Mouse (Mus musculus): ENCODE results near the gene Pax3. TPM values are rescaled to one million over a fixed set of nuclear protein-coding genes. Genes with fewer than 3 reads are reported as not detected.

The Pax3 gene
- polyA plus RNA-seq, 1 experiment from 2014 or later = 23.6 TPM

DNA sequence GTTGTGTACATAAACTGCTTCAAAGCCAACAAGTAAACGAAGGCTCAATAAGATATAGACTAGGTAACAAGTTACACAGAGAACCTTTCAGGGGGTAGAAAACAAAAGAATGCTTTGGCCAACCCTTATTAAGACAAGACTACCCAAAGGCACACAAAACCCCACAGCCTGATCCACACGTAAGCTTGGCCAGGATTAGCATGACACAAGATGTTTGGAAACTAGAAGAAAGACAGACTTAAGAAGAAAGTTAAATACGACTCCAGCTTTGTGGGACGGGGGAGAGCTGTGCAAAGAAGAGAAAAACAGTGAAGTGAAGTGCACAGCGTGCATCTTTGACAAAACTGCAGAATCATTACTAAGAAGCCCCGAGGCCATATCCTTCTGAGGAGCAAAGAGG lies 53.5 kb downstream of the Pax3 start:
- no peaks in the 10 kb centered on the region for H3K36me3 ChIP-seq (ENCODE audit: control insufficient read depth, insufficient read depth, low read length)
- no peak overlapping the region for H3K4me3 ChIP-seq (replicated peaks; ENCODE audit: low read depth, low read length)
- peaks cover 33% of the 10 kb centered on the region for H3K4me1 ChIP-seq (ENCODE audit: control insufficient read depth, insufficient read depth, low read length)
- H3K4me2 ChIP-seq (ENCODE audit: low read length) = no peak overlapping the region
- peak; percentile 32 for DNase-seq
- 5% methylated on average over 6 of the region's 6 CpGs for WGBS
- peaks cover 43% of the 10 kb centered on the region for H3K27me3 ChIP-seq (ENCODE audit: control insufficient read depth, insufficient read depth, low read length)
- no peak overlapping the region for H3K27ac ChIP-seq (replicated peaks; ENCODE audit: low read depth, low read length)
- ATAC-seq (ENCODE audit: low FRiP score, low TSS enrichment) = no peak
- no peaks in the 10 kb centered on the region for H3K9me3 ChIP-seq (ENCODE audit: control insufficient read depth, low read length)
- no peak overlapping the region for H3K9ac ChIP-seq (replicated peaks; ENCODE audit: low read length)

- H3K4me2 ChIP-seq (ENCODE audit: low read length) = no peak overlapping the region
- H3K4me1 ChIP-seq (ENCODE audit: control insufficient read depth, insufficient read depth, low read length) = peaks cover 33% of the 10 kb centered on the region
- H3K4me3 ChIP-seq (replicated peaks; ENCODE audit: low read depth, low read length) = no peak overlapping the region
- H3K9ac ChIP-seq (replicated peaks; ENCODE audit: low read length) = no peak overlapping the region
- DNase-seq (no peak), ATAC-seq (ENCODE audit: low FRiP score, low TSS enrichment) (no peak)
- WGBS = 18% methylated on average over 6 of the region's 6 CpGs
- peaks cover 39% of the 10 kb centered on the region for H3K27me3 ChIP-seq (ENCODE audit: control insufficient read depth, insufficient read depth, low read length)
- no peaks in the 10 kb centered on the region for H3K9me3 ChIP-seq (ENCODE audit: control insufficient read depth, low read length)
- no peaks in the 10 kb centered on the region for H3K36me3 ChIP-seq (ENCODE audit: control insufficient read depth, insufficient read depth, low read length)
- H3K27ac ChIP-seq (replicated peaks; ENCODE audit: low read depth, low read length) = peak overlapping the region; percentile 37; the same call in 1 of the 2 replicates
Observed at GRCm38 (mm10) chr1:78142912-78143311, 54.0 kb downstream of the Pax3 start.

DNA sequence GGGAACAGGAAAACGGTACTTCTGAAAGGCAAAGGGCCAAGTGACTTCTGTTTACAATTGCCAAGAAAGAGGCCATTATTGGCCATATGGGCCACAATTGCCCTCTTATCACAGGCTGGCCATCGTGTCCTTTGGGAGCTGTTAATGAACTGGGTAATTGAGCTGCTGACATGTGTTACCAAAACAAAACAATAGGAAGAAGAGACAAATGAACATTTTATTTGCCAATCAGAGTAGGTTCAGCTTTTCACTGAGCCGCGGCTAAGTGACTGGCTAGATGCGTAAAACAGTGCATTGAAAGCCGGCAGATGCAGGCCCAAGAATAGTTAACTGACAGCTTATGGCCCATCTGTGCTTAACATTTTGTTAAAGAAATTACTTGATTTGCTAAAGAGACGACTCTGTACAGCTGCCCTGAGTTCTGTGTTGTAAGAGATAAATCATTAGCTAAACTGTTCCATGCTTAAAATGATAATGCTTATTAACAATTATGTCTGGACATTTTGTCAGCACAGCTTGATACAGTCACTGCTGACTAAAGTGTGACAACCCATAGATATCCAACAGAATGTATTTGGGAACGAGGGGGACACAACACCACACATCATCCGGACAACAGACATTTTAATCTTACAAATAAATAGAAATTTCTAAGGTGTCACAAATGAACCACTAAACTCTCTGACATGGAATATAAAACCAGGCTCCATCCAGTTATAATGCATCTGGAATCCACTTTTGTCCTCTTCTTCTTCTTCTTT lies 55.0 kb downstream of the Pax3 start:
- WGBS = 5% methylated on average over 9 of the region's 9 CpGs
- DNase-seq = peak; percentile 74
- no peak overlapping the region for H3K4me3 ChIP-seq (replicated peaks; ENCODE audit: low read depth, low read length)
- no peaks in the 10 kb centered on the region for H3K36me3 ChIP-seq (ENCODE audit: control insufficient read depth, insufficient read depth, low read length)
- 0 out of 2 replicates have a peak, but pooled peaks have one; percentile 44 for ATAC-seq (ENCODE audit: low FRiP score, low TSS enrichment)
- peak overlapping the region; percentile 9; the same call in 1 of the 2 replicates for H3K4me2 ChIP-seq (ENCODE audit: low read length)
- H3K4me1 ChIP-seq (ENCODE audit: control insufficient read depth, insufficient read depth, low read length) = peaks cover 33% of the 10 kb centered on the region
- H3K27ac ChIP-seq (replicated peaks; ENCODE audit: low read depth, low read length) = no peak overlapping the region
- no peaks in the 10 kb centered on the region for H3K9me3 ChIP-seq (ENCODE audit: control insufficient read depth, low read length)
- H3K27me3 ChIP-seq (ENCODE audit: control insufficient read depth, insufficient read depth, low read length) = peaks cover 48% of the 10 kb centered on the region
- H3K9ac ChIP-seq (replicated peaks; ENCODE audit: low read length) = no peak overlapping the region

DNA sequence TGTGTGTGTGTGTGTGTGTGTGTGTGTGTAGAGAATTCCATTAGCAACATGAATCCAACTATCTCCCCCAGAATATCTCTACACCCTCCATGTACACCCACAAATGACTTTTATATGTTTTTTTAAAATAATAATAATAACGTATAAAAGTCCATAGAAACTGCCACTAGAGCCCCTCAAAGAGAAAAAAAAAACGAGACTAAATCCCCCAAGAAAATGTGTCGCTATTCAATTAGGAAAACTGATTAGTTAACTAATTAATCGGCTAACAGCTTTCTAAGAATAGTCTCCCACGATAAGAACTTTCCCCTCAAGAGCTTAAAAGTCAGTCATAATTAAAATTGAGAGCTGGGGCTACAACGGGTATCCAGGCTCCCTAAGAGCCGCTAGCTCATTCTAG lies 55.6 kb downstream of the Pax3 start:
- Histone ChIP-seq H3K9me3 (ENCODE audit: control insufficient read depth, low read length) (no peaks in the 10 kb centered on the region), H3K36me3 (ENCODE audit: control insufficient read depth, insufficient read depth, low read length) (no peaks in the 10 kb centered on the region), H3K9ac (replicated peaks; ENCODE audit: low read length) (no peak overlapping the region), H3K27ac (replicated peaks; ENCODE audit: low read depth, low read length) (no peak overlapping the region), H3K4me1 (ENCODE audit: control insufficient read depth, insufficient read depth, low read length) (peaks cover 33% of the 10 kb centered on the region), H3K4me2 (ENCODE audit: low read length) (peak overlapping the region; percentile 9; the same call in 1 of the 2 replicates), H3K27me3 (ENCODE audit: control insufficient read depth, insufficient read depth, low read length) (peaks cover 47% of the 10 kb centered on the region), H3K4me3 (replicated peaks; ENCODE audit: low read depth, low read length) (no peak overlapping the region)
- no peak for ATAC-seq (ENCODE audit: low FRiP score, low TSS enrichment)
- no peak for DNase-seq
- 4% methylated on average over 7 of the region's 7 CpGs for WGBS

GRCm38 (mm10) chr1:78140505-78141303 lies 56.2 kb downstream of the Pax3 start:
- peak; percentile 59; the same call in 1 of the 2 replicates for ATAC-seq (ENCODE audit: low FRiP score, low TSS enrichment)
- Histone ChIP-seq H3K4me2 (ENCODE audit: low read length) (peak overlapping the region; percentile 18), H3K27me3 (ENCODE audit: control insufficient read depth, insufficient read depth, low read length) (peaks cover 47% of the 10 kb centered on the region), H3K27ac (replicated peaks; ENCODE audit: low read depth, low read length) (peak overlapping the region; percentile 21; the same call in 1 of the 2 replicates), H3K36me3 (ENCODE audit: control insufficient read depth, insufficient read depth, low read length) (no peaks in the 10 kb centered on the region), H3K9ac (replicated peaks; ENCODE audit: low read length) (no peak overlapping the region), H3K4me3 (replicated peaks; ENCODE audit: low read depth, low read length) (no peak overlapping the region), H3K9me3 (ENCODE audit: control insufficient read depth, low read length) (no peaks in the 10 kb centered on the region), H3K4me1 (ENCODE audit: control insufficient read depth, insufficient read depth, low read length) (peaks cover 33% of the 10 kb centered on the region)
- WGBS = 3% methylated on average over 14 of the region's 14 CpGs
- peak; percentile 73 for DNase-seq

GRCm38 (mm10) chr1:78139287-78139686 lies 57.6 kb downstream of the Pax3 start:
- WGBS = 2% methylated on average over 11 of the region's 11 CpGs
- ATAC-seq (ENCODE audit: low FRiP score, low TSS enrichment) (peak; percentile 68; the same call in 1 of the 2 replicates), DNase-seq (peak; percentile 70)
- Histone ChIP-seq H3K9ac (replicated peaks; ENCODE audit: low read length) (no peak overlapping the region), H3K4me2 (ENCODE audit: low read length) (peak overlapping the region; percentile 30; the same call in 1 of the 2 replicates), H3K4me1 (ENCODE audit: control insufficient read depth, insufficient read depth, low read length) (peaks cover 29% of the 10 kb centered on the region), H3K27ac (replicated peaks; ENCODE audit: low read depth, low read length) (no peak overlapping the region), H3K36me3 (ENCODE audit: control insufficient read depth, insufficient read depth, low read length) (no peaks in the 10 kb centered on the region), H3K27me3 (ENCODE audit: control insufficient read depth, insufficient read depth, low read length) (peaks cover 47% of the 10 kb centered on the region), H3K4me3 (replicated peaks; ENCODE audit: low read depth, low read length) (no peak overlapping the region), H3K9me3 (ENCODE audit: control insufficient read depth, low read length) (no peaks in the 10 kb centered on the region)

DNA sequence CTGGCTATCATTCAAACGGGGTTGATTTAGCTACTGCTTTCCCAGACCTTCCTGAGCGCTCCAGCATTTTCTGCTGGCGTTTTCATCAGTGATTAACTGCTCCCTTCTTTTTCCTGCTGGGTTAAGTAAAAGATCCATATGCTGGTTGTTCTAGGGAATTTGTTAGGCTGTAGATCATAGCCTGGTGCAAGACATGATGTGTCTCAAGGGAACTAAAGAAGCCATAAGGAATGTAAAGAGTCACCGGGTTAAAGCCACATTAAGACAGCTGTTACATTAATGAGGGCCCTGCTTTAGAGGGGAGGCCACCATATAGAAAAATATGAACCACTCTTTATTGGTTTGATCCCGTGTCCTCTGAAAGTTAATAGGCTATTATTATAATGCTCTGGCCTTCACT lies 67.7 kb downstream of the Pax3 start:
- H3K4me3 ChIP-seq (replicated peaks; ENCODE audit: low read depth, low read length) = no peak overlapping the region
- no peak for ATAC-seq (ENCODE audit: low FRiP score, low TSS enrichment)
- no peak for DNase-seq
- H3K27me3 ChIP-seq (ENCODE audit: control insufficient read depth, insufficient read depth, low read length) = peaks cover 8% of the 10 kb centered on the region; the same call in 1 of the 2 replicates
- no peak overlapping the region for H3K4me2 ChIP-seq (ENCODE audit: low read length)
- no peaks in the 10 kb centered on the region for H3K4me1 ChIP-seq (ENCODE audit: control insufficient read depth, insufficient read depth, low read length)
- 60% methylated on average over 5 of the region's 5 CpGs for WGBS
- no peak overlapping the region for H3K27ac ChIP-seq (replicated peaks; ENCODE audit: low read depth, low read length)
- no peaks in the 10 kb centered on the region; the same call in none of the 2 replicates for H3K36me3 ChIP-seq (ENCODE audit: control insufficient read depth, insufficient read depth, low read length)
- H3K9ac ChIP-seq (replicated peaks; ENCODE audit: low read length) = no peak overlapping the region
- H3K9me3 ChIP-seq (ENCODE audit: control insufficient read depth, low read length) = no peaks in the 10 kb centered on the region

DNA sequence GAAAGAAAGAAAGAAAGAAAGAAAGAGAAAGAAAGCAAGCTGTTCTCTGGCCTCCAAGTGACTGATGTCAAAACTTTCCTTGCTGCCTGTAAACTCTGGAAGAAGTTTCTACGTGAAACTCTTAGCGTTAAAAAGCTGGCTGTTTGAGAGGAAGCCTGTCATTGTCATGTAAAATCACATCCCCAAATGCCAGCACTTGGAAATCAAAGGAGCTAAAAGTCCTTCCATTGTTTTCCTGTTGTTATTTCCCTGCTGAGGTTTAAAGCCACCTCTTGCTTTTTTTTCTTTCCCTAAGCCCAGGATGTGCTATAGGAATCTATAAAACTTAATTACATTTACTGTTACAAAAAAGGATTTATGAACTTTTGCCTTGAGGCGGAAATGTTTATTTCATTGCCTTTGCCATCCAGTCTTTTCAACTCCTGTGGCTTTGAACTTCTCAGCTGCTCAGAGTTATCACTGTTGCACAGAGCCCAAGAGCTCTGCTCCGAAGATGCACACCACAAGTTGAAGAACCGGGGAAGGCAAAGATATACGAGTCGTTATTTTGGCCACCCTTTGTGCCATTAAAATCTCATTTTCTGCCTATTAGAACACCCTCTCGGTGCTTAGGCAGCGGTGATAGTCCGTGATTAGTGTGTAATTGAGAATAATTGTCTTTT lies 76.9 kb downstream of the Pax3 start:
- Histone ChIP-seq H3K4me2 (ENCODE audit: low read length) (no peak overlapping the region), H3K27ac (replicated peaks; ENCODE audit: low read depth, low read length) (no peak overlapping the region), H3K36me3 (ENCODE audit: control insufficient read depth, insufficient read depth, low read length) (no peaks in the 10 kb centered on the region), H3K4me3 (replicated peaks; ENCODE audit: low read depth, low read length) (no peak overlapping the region), H3K27me3 (ENCODE audit: control insufficient read depth, insufficient read depth, low read length) (no peaks in the 10 kb centered on the region), H3K9me3 (ENCODE audit: control insufficient read depth, low read length) (peaks cover 5% of the 10 kb centered on the region; the same call in 1 of the 2 replicates), H3K9ac (replicated peaks; ENCODE audit: low read length) (no peak overlapping the region), H3K4me1 (ENCODE audit: control insufficient read depth, insufficient read depth, low read length) (0 out of 2 replicates have a peak, but pooled peaks cover 4% of the 10 kb centered on the region)
- DNase-seq = peak; percentile 77
- ATAC-seq (ENCODE audit: low FRiP score, low TSS enrichment) = peak; percentile 55; the same call in 1 of the 2 replicates
- WGBS = 7% methylated on average over 10 of the region's 10 CpGs
